Mouse (Mus musculus) spleen, adult 2 months (tissue): Measurements from ENCODE around the gene Olfr1457.

ENCODE experiments used
- CTCF ChIP-seq: fragments of 200-500 bp; IDR thresholded peaks from 2 replicates; pipeline ENCODE4 v1.5.1; 2011; ENCODE audit warnings: mild to moderate bottlenecking, inconsistent platforms; ENCODE audit not compliant: insufficient read depth, insufficient read length, insufficient replicate concordance; ENCODE audit errors: extremely low read depth
- POLR2A ChIP-seq: fragments of 200-500 bp; IDR thresholded peaks from 2 replicates; pipeline ENCODE4 v1.6.1; 2011; ENCODE audit warnings: low read depth, low read length, inconsistent platforms

- no peak for TF ChIP-seq POLR2A
- TF ChIP-seq CTCF: no peak
These were observed 3.8 kb downstream of the Olfr1457 start for GRCm38 (mm10) chr19:13093908-13094307.
